Mouse (Mus musculus) ovary, postnatal 10 days (tissue): ENCODE measurements at regions not wholly inside any gene's neighbourhood (a gene's known extent, or its start where the extent isn't known, plus 50 kb on each side); places are given as distances from the start of the nearest gene placed in this dataset.

Experiments used
- DNase-seq: peaks from one replicate; pipeline ENCODE4 v3.0.0; 2022; ENCODE audit warnings: low spot score

DNA sequence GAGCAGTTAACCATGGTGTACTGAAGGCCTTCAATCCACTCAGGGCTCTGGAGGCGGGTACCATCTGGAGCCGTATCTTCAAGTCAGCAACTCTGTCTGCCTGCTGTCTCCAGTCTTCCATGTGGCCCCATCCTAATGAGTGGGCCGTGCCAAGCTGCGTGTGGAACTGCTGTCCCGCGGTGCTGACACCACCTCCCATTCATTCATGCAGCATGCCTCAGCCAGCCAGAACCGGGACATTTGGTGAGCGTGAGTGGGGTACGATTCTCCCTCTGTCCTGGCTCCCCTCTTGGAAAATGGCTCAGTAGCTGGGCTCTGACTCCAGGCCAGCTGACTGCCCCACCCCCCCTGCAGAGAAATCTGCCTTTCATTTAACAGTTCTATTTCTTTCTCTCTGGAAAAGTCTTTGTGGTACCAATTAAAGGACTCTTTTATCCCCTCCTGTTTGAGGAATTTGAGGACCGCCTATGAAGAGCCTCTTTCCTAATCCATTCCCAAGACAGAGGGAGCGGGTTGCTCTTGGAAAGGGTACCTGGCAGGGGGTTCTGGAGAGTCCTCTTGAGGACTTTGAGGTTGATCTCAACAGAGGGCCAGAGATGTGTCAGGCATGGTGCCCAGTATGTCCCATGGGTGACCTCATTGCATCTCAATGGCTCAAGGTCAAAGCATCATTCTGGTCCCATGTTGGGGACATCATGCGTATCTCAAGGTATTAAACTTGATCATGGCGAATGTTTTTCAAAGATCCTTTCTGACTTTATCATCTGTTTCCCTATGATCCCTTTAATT lies 55.5 kb upstream of the Brd7 start:
- DNase-seq, result no peak

DNA sequence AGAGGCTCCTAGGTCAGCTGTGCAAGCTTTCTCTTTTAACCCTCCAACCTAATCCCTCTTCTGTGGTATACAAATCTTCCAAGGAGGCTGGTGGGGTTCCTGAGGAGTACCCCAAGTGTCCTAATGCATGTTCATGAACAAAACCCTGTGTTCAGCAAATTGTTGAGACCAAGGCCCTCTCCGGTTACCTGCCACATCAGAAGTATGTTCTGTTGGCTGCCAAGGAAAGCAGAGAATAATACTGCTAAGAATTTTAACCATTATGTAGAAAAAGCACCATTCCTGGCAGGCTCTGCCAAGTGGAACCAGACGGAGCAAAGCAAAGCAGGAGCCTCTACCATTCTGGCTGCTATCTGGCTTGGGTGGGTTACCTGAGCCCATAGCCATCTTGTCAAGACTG lies 61.3 kb upstream of the Brd7 start:
- DNase-seq, result no peak

GRCm38 (mm10) chr8:88428560-88428959 lies 66.6 kb upstream of the Brd7 start:
- DNase-seq, result no peak

DNA sequence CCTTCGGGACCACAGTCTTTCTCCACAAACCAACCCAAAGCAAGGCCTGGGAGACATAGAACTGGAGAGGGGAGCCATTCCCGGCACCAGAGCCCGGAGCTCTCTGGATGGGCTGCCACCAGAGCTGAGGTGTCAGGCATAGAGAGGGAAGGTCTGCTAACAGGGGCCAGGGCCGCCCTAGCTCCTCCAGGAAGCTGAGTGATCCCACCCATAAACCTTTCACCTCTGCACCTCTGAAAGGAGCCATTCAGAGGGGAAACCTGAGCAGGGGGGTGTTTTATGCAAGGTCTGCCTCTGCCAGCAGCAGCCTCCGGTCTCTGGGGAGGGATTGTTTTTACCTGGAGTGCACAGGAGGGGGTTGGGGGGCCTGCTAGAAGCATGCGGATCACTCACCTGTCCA lies 69.4 kb upstream of the Brd7 start:
- DNase-seq, result no peak

GRCm38 (mm10) chr8:88435686-88436085 lies 73.7 kb upstream of the Brd7 start:
- no peak for DNase-seq

- DNase-seq, result no peak
Observed at GRCm38 (mm10) chr8:88440219-88440618, 78.2 kb upstream of the Brd7 start.

DNA sequence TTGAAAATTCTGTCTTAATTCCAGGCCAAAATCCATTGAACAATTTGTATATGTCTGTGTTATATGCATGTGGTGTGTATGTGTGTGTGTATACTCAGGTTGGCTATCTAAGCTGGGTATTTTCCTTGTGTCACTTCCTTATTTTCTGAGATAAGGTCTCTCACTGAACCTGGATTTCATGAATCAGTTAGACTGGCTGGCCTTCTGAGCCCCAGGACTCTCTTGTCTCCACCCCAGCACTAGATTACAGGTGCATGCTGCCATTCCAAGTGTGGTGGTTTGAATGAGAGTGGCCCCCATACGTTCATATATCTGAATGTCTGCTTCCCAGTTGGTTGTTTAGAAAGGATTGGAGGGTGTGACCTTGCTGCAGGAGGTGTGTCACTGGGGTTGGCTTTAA lies 77.8 kb upstream of the Nkd1 start:
- DNase-seq, result no peak

DNA sequence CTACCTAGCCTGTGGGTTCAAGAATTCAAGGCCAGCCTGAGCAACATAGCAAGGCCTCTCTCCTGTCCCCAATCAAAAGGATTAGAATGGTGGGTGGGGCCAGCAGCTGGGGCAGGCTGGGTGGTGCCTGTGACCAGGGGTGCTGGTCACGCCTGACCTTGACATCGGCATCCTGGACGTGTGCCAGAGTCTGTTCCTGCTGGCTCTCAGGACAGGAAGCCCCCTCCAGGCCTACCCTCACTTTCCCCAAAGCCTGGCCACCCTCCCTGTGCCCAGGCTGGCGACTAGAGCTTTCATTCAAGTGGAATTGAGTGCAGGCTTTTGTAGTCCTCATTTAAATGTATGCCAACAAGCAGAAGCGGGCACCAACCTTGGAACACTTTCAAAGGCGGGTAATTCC lies 73.7 kb upstream of the Nkd1 start:
- DNase-seq, result no peak

- no peak for DNase-seq
Observed at GRCm38 (mm10) chr8:88447844-88448535, 73.2 kb upstream of the Nkd1 start.

DNA sequence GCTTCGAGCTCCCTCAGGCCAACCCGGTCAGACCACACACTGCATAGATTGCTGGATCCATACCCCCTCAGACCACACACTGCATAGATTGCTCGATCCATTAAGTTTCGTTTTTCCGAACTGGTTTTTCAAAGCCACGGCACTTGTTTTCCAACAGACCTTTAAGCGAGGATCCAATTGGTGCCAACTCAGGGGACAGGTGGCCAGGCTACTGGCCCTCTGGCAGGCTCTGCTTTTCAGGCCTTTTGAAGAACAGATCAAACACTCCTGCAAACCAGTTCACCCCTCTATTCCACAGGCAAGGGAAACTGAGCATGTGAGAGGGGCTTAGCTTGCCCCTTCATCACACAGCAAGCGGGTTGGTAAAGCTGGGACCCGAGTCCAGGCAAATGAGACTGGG lies 72.2 kb upstream of the Nkd1 start:
- DNase-seq, result no peak

DNA sequence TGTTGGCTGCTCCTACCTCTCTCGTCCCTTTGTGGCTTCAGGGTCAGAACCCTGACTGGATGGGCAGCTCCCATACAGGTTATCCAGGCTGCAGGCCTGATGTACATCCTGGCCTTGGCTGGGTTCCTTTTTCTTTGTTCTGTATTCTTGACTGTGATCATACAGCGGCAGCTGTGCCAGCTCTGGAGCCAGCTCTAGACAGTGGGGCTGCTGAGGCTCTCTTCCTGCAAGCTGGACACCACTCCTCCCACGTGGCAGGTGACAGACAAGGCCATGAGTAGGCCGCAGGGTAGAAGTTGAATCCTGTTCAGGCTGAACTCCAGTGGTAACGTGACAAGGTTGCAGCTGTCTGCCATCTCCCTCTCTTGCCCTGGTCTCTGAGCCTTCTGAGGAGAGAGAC lies 71.6 kb upstream of the Nkd1 start:
- DNase-seq, result no peak

DNA sequence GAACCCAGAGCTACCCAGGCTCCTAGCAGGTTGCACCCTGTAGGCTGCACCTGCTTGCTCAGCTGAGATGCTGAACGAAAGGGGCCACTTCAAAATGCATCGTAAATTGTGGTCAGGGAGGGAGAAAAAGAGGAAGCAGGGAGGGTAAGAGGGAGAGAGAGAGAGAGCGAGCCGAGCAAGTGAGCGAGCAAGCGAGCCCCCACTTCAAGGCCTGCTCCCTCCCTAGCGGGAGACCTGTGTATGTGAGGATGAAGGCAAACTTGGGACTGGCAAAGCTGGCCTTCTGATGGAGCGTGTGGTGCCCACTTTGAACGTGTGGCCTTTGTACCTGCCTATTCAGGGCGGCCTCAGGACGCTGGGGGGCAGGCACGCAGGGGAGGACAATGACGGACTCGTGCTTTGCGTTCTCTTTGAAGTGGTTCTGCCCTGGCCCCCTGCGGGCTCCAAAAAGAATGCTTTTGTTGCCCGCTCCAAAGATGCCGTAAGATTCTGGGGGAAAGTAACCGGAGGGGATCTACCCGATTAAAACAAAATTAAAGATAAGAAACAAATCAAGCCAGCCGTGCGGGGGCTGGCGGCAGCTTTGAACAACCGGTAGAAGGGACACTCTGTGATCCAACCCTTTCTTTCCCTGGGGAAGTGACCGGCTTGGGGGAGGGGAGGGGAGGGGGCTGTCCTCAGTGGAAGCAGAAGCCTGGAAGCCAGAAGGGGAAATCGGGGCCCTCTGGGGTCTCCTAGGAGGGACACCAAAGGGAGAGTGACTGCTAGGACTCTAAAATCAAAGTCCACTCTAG lies 70.1 kb upstream of the Nkd1 start:
- DNase-seq, result no peak

DNA sequence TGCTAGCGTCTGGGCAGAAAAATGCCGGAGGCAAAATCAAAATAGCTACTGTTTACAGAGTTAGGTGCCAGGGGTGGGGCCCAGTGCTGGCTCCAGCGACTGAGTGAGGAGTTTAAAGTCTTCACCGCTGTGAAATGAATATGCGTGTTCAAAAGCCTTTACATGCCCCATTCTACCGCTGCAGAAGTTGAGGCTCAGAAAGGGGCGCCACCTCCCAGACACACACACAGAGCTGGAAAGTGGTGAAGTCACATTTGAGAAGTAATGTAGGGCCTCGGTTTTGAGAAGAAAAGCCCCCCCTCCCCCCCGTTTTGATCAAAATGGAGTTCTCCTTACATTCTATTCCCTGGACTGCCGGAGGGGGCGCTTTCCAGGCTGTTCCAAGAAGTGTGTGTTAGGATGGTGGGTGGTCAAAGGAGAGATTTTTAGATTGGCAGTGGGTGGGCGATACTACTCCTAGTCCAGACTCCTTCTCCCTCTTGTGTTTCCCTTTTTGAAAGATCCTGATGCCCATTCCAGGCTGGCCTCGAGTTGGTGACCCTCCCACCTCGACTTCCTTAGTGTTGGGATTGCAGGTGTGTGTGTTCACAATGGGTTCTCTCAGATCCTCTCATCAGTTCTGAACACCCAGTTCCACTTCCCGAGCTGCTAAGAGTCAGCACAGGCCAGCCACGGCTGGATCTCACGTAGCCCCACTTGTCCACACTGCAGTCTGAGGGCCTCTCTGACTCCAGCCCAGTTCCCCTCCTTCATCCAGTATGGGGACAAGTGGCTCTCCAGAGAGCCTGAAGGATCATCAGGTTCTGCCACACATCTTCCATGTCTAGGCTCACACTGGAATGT lies 69.3 kb upstream of the Nkd1 start:
- no peak for DNase-seq

DNA sequence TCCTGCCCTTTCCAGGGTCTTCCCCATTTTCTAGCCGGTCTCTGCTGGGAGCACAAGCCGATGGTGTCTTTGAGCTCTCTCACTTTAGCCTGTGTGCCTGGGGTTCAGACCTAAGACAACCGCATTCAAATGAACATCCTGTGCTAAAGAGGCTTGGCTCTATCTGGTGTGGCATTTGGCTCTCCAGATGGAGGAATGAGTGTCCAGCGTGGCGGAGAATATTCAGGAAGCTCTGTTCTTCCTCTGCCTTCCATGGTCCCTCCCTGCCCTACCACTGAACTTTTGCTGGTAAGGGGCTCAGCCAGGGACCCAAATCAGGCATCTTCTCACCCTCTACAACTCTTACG lies 68.7 kb upstream of the Nkd1 start:
- no peak for DNase-seq

DNA sequence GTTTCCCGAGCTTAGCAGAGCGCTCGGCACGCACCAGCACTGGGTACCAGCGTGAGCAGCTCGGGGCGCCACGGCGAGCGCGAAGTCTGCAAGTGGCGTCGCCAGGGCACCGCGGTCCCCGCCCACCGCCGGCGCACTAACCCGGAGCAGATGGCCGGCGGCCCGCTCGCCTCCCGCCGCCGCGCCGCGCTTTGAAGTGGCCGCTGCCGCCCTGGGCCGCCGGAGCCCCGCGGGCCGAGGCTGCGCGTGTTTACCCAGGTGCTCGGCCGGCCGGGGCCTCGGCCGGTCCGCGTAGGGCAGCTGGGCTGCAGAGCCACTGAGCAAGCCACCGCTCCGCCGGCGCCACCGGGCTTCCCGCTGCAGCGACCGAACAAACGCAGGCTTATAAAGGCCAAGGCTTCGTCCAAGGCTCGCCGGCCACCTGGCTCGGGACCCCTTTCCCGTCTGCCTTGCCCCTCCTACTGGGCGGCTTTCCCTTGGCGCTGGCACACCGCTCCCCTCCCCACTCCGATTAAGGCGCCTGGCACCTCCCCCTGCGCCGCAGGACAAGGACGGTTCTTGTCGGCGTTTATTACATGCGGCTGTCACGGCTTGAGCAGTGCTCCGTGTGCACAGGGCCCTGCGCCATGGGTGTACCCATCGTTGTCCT lies 67.0 kb upstream of the Nkd1 start:
- peak; percentile 25 for DNase-seq

- no peak for DNase-seq
Observed at GRCm38 (mm10) chr8:88454906-88455305, 66.2 kb upstream of the Nkd1 start.

DNA sequence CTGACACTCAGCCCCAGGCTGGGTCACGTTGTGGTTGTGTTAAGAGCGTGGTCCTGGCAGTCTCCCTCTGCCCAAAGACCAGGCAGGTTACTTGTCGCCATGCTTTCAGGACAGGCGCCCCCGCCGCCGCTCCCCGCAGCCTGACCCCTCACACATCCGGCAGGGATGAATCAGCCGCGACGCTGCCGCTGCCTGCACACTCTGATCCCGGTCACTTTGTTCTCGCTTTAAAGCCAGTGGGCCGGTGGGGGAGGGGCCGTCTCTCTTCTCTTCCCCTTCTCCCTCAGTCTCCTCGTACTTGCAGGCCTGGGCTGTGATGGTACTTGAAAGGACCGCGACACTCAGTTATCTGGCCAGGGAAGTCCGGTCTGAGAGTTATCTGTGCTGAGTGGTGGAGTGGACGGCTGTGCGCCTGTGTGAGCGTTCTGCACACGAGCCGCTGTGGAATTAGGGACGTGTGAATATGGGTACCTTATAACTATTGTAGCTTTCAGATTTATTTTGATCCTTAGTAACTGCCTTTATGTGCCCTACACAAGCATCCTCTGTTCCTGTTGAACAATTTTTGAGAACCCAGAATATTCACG lies 65.6 kb upstream of the Nkd1 start:
- DNase-seq, result no peak

GRCm38 (mm10) chr8:88459197-88459596 lies 62.0 kb upstream of the Nkd1 start:
- DNase-seq, result no peak

DNA sequence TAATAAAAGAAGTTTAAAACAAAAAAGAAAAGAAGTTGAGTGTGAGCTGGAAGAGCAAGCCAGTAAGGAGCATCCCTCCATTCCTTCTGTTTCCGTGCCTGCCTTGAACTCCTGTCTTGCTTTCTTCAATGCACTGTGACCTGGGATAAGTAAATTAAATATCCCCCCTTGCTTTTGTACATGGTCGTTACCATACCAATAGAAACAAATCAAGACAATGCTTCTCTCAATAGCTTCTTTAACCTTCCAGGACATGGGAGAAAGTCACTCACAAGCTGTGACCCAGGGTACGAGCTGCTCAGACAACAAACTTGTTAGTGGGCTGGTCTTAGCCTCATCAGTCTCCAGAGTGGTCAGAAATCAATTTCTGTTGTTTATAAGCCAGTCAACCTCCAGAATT lies 53.4 kb upstream of the Nkd1 start:
- no peak for DNase-seq

DNA sequence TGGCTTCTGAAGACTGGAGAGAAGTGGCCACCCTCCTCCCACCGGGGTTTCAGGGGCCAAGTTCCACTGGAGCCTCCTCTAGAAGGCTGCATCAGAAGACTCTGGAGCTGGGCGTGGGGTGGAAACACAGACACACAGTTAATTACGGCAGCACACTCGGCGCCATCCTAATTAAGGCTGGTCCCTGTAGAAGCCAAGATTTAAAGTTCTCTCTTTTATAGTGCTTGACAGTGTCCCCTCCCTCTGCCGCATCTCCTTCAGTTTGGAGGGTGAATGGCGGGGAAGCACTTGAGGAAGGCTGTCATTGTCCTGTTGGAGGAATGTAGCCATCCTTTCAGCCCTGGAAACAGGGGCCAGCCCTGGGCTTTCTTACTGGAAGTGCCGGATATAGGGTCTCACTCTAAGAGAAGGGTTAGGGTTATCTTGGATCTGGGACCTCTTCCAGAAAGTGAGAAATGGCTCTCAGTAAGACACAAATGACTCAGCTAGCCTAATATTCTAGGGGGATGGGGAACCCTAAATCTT lies 50.2 kb upstream of the Nkd1 start:
- DNase-seq, result no peak
